Mouse (Mus musculus) megakaryocyte, embryonic 14.5 days (primary cell): ENCODE data around the gene Galnt17.

Source experiments
- FLI1 ChIP-seq: IDR thresholded peaks from 2 replicates; pipeline ENCODE4 v1.6.1; 2012; ENCODE audit warnings: low read length, inconsistent platforms, mixed read lengths
- GATA1 ChIP-seq: IDR thresholded peaks from 3 replicates; pipeline ENCODE4 v1.6.1; 2012; ENCODE audit warnings: mixed read lengths, low read length, inconsistent platforms, borderline replicate concordance

- no peak for TF ChIP-seq GATA1
- no peak for TF ChIP-seq FLI1
Measured at GRCm38 (mm10) chr5:130949710-130950109, 358.6 kb downstream of the Galnt17 start.
